Mouse (Mus musculus) kidney, adult 2 months (tissue): ENCODE data around the gene Antxr1.

ENCODE experiments used
- CTCF ChIP-seq: fragments of 200-500 bp; conservative IDR thresholded peaks from 2 replicates; pipeline ENCODE4 v1.5.1; 2011; ENCODE audit warnings: low read depth, mild to moderate bottlenecking, control low read depth, low read length, moderate library complexity, mixed read lengths; ENCODE audit not compliant: insufficient read depth, insufficient read length
- POLR2A ChIP-seq: fragments of 200-500 bp; IDR thresholded peaks from one replicate; pipeline ENCODE4 v1.6.1; 2011; ENCODE audit warnings: low read depth, low read length, control low read depth

DNA sequence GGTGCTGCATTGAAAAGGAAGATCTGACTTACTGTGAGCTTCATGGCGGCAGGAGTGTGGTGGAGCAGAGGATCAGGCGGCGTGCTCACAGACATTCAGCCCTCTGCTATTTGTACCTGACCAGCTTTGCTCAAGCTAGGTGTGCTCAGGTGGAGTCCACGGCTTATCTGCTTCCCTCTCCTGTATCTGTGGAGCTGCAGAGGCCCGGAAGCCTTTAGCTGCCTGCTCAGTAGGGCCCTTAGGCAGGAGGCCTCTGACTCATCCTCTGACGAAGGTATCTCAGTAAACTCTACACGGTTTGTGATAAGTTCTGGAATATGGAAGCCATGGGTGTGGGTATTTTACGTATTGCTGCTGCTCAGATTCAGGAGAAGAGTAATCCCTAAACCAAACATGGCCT lies 15.2 kb upstream of the Antxr1 start, which contains the start of gene Gkn1:
- no peak for TF ChIP-seq CTCF
- TF ChIP-seq POLR2A, result no peak
